Mouse (Mus musculus) adrenal gland, adult 2 months (tissue): ENCODE results near the gene Add2. TPM values are rescaled to one million over a fixed set of nuclear protein-coding genes. Genes with fewer than 3 reads are reported as not detected.
A peak's percentile ranks its signal among the peaks of the same experiment; 100 is the strongest.

ENCODE experiments used
- DNase-seq: peaks from one replicate; pipeline ENCODE4 v3.0.0; 2021
- polyA plus RNA-seq: library from polyadenylated mRNA; depleted of rRNA; stranded (reverse); fragments of >200 nt; gene quantifications from 2 replicates; pipeline ENCODE4 v1.2.3, GENCODE M21; 2012; rRNA removed
- total RNA-seq, 2 experiments: library from RNA; stranded (reverse); gene quantifications; 2 replicates each; pipeline ENCODE4 v1.2.3; 2021

Gene Add2
- total and polyA plus RNA-seq, 3 experiments: 0.78 to 1.7 (median 1.6) TPM

DNA sequence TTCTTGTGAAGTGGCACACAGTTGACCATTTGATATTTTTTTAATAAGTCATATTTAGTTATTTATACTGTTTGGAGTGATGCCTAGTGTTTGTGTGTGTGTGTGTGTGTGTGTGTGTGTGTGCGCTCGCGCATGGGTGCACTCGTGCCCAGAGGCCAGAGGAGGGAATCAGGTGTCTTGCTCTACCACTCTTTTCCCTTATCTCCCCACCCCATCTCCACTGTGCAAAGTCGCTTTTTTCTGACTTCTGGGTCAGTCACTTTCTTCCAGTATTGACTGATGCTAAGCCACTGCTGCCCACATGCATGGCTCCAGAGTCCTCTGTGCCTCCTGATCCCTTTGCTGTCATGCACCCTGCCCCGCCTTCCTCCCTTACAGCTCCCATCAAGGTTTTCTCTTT lies 112.8 kb downstream of the Add2 start:
- DNase-seq: no peak

DNA sequence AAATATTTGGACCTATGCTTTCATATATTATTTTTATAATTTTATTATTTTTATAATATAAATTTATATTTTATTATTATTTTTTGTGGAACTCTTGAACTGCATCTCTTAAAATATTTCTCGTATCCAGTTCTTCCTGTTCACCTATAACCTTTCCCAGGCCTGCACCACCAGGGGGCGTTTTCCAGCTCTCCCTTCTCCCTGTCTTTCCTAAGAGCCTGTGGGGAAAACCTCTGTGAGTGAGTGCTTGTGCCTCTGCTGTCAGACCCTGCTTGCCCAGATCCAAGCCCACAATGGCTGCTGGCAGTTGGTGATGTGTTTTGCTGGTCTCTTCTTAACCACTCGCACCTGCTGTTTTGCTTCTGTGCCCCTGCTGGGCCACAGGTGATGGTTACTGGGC lies 113.3 kb downstream of the Add2 start:
- peak; percentile 74 for DNase-seq

- DNase-seq: no peak
Measured at GRCm38 (mm10) chr6:86144986-86145385, 116.5 kb downstream of the Add2 start.

- DNase-seq: no peak
Measured at GRCm38 (mm10) chr6:86148518-86148917, 120.0 kb downstream of the Add2 start.

DNA sequence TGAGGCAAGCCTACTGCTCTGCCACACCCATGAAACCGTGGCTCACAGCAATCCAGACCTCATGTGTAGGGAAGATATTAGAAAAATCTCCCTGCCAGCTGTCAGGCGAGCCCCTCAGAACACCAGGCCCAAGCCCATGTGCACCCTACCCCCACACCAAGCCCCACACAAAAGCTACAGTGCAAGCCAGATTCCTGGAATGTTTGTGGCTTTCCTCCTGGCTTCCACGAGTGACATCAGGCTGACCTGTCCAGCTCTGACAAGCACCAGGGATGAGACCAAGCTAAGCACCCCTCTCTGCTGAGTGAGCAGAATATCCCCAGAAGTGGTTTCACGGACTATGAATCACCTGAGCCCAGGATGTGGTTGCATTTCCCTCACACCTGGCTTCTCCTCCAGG lies 120.5 kb downstream of the Add2 start:
- DNase-seq: no peak

DNA sequence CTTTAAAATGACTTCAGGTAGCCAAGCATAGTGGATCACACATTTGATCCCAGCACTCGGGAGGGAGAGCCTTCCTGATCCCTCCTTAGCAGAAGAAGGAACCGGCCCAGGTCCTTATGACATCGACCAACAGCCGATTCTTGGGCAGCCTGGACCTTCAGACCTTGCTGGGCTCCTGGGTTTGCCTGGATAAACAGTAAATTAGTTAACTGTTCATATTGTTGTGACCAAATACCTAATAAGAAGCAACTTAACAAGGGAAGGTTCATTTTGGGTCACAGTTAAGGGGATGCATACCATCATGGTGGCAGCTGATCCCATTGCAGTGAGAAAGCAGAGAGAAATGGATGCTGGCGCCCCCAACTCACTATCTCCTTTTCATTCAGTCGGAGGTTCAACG lies 124.2 kb downstream of the Add2 start:
- DNase-seq: no peak

GRCm38 (mm10) chr6:86153436-86153990 lies 125.0 kb downstream of the Add2 start:
- peak; percentile 32 for DNase-seq

DNA sequence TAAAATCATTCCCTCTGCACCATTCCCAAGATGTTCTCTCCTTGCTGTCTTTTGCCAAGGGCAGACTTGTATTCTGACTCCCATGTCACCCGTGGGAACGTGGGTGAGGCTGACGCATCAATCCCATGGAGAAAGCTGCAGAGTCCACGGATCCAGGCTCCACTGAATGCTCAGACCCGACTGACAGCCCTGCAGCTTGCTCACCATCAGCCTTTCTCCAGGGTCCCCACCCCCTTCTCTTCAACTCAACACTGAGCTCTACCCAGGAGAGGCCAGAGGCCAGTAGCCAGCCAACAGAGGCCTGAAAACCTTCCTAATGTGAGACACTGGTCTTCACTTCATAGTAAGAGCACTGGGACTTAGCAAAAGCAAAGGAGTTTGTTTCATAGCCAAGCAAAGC lies 125.5 kb downstream of the Add2 start:
- no peak for DNase-seq

- DNase-seq: no peak
Measured at GRCm38 (mm10) chr6:86154481-86154880, 126.0 kb downstream of the Add2 start.

DNA sequence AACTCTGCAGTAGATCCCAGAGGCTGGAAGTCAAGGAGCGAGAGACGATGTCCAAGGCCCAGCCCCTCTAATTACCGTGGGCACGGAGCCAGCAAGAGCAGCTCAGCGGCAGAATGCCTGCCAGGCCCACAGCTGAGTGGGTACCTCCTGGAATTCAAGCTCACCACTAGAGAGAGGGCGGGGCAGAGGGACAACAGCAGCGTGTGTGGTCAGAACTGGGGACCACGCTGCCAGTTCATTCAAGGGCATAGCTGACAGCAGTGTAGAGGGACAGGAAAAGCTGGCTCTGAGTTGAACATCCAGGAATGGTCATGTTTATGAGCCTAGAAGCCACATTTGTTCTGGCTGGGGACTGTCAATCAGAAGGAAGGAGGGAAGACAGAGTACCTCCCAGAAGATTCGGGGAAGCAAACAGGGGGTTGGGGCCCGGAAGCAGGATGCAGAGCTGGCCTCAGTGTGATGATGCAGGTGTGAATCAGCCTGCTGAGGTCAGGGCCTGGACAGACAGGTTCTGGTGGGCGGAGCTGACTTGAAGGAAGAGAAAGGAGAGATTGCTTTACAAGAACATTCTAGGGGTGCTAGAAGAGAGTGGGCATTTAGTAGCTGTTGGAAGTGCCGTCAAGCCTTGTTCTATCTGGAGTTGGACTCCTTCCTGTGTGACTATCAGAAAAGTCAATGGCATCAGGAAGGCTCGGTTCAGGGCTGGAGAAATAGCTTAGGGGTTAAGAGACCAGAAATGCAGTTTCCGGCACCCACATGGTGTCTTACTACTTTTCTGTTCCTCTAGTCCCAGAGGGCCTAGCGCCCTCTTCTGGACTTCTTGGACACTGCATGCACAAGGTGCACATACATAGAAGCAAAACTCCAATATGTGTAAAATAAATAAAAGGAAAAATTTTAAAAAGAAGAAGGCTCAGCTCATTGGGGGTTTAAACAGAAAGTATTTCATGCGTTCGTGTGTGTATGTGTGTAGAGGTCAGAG lies 129.1 kb downstream of the Add2 start:
- peak; percentile 45 for DNase-seq

GRCm38 (mm10) chr6:86160878-86161277 lies 132.4 kb downstream of the Add2 start:
- DNase-seq: no peak

DNA sequence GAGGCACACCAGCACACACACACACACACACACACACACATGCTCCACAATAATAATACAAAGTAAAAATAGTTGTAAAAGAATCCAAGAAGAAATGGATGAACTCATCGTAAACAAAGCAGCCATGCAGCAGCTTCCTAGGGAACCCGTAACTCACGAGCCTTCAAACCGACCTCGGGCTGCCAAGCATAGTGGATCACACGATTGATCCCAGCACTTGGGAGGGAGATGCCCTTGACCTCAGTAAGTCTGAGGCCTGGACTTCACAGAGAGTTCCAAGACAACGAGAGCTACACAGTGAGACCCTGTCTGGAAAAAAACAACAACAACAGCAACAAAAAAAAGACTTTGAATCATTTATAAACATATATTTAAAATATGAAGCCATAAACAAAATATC lies 133.1 kb downstream of the Add2 start:
- DNase-seq: peak; percentile 54

- no peak for DNase-seq
Measured at GRCm38 (mm10) chr6:86164028-86164427, 135.5 kb downstream of the Add2 start.

- no peak for DNase-seq
Measured at GRCm38 (mm10) chr6:86166426-86166825, 137.9 kb downstream of the Add2 start.

GRCm38 (mm10) chr6:86167851-86168250 lies 139.4 kb downstream of the Add2 start:
- no peak for DNase-seq

DNA sequence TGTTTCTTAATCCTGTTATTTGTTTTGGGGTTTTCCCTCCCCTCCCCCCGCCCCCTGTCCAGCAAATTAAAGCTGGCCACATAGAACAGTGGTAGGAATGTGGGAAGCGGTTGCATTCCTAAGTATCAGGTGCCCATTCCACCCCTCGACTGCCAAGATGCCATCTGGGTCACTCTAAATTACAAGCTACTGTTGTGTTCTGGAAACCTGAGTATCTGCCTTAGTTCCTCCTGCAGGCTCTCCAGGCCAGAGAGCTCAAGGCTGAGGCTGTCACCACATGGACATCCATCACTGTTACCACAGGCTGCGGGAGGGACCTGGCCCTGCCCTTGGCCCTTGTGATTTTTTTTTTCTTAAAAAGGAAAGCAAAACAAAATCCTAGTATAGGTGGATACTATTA lies 140.7 kb downstream of the Add2 start:
- DNase-seq: peak; percentile 87

Other genes starting within 250 kb of the Add2 start
- gene Nat8f6, start 207.7 kb upstream of the Add2 start, total RNA-seq: 1 to 10 TPM in 1 of 2 experiments, under 1 TPM in 1; 0.81 to 2.8 TPM
- gene Nat8f6, start 207.7 kb upstream of the Add2 start, polyA plus RNA-seq: 0.87 and 1.4 TPM in 2 replicates
- gene Nat8f5, start 207.7 kb upstream of the Add2 start, total RNA-seq: 1 to 10 TPM; 5.7 to 9.7 TPM
- gene Nat8f5, start 207.7 kb upstream of the Add2 start, polyA plus RNA-seq: 1.1 and 2.3 TPM in 2 replicates
- 1 to 10 TPM; 1.8 to 8.2 TPM for gene Nat8, start 196.6 kb upstream of the Add2 start, total RNA-seq
- gene Nat8, start 196.6 kb upstream of the Add2 start, polyA plus RNA-seq: 2.3 and 3.3 TPM in 2 replicates
- gene Nat8f2, start 159.5 kb upstream of the Add2 start, total RNA-seq: 1 to 10 TPM; 2.0 to 3.7 TPM
- 0.12 and 0.15 TPM in 2 replicates for gene Nat8f2, start 159.5 kb upstream of the Add2 start, polyA plus RNA-seq
- 10 to 100 TPM in 1 of 2 experiments, 1 to 10 TPM in 1; 8.4 to 15.5 TPM for gene Nat8f4, start 123.8 kb upstream of the Add2 start, total RNA-seq
- 6.8 and 8.5 TPM in 2 replicates for gene Nat8f4, start 123.8 kb upstream of the Add2 start, polyA plus RNA-seq
- 10 to 100 TPM; 37.1 to 55.2 TPM for gene Tprkb, start 116.8 kb upstream of the Add2 start, total RNA-seq
- gene Tprkb, start 116.8 kb upstream of the Add2 start, polyA plus RNA-seq: 23.3 and 26.4 TPM in 2 replicates
- gene Nat8f1, start 113.0 kb upstream of the Add2 start, total RNA-seq: 10 to 100 TPM; 39.2 to 43.6 TPM
- gene Nat8f1, start 113.0 kb upstream of the Add2 start, polyA plus RNA-seq: 43.5 and 85.2 TPM in 2 replicates
- 100 to 1,000 TPM in 1 of 2 experiments, 10 to 100 TPM in 1; 82.3 to 174 TPM for gene Dusp11, start 67.0 kb upstream of the Add2 start, total RNA-seq
- gene Dusp11, start 67.0 kb upstream of the Add2 start, polyA plus RNA-seq: 73.5 and 104 TPM in 2 replicates
- gene Figla, start 12.5 kb upstream of the Add2 start, total RNA-seq: not detected
- gene Figla, start 12.5 kb upstream of the Add2 start, polyA plus RNA-seq: not detected in 2 replicates
- gene Tgfa, start 166.5 kb downstream of the Add2 start, total RNA-seq: 10 to 100 TPM; 15.0 to 18.2 TPM
- gene Tgfa, start 166.5 kb downstream of the Add2 start, polyA plus RNA-seq: 33.2 and 49.0 TPM in 2 replicates